25 mouse cellular contexts compared by ENCODE assay signal in the genomic region with DNA sequence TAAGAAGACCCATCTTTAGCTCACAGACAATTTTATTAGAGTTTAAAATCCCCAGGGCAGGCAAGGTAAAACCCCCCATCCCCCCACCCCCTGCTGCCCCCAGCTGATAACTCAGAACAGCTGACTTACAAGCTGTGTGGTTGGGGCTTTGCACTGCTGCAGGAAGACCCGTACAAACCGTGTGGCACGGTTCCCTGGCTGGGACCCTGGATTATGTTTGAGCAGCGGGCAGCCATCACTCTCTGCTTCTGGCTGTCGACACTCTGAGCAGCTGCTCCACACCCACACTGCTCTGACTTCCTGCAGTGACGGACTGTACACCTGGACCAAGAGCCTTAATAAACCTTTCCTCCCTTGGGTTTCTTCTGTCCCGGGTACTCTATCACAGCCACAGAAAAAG. TPM values are rescaled to one million over a fixed set of nuclear protein-coding genes. Genes with fewer than 3 reads are reported as not detected.
DNase-seq lines count a peak whose midpoint lies in the region; ATAC-seq lines count a peak whose summit lies in the region.
"Had no signal": no experiment of that assay in that cellular context is flagged by ENCODE, and none has a peak within 500 bp of the region (broad histone marks: within the 10 kb centered on the region; RNA-seq: fewer than 3 reads in every experiment).

No protein-coding gene starts in this region.

- 0 out of 2 replicates have a peak, but pooled peaks have one; percentile 20 for ATAC-seq in forebrain, embryonic 12.5 days (ENCODE audit: low FRiP score)
- no peak for ATAC-seq in forebrain, embryonic 15.5 days (replicated peaks)
- ATAC-seq in embryonic facial prominence, embryonic 11.5 days (replicated peaks; ENCODE audit: insufficient number of reproducible peaks, low FRiP score, low TSS enrichment, low read depth): peak; percentile 35; the same call in 1 of the 2 replicates
- ATAC-seq in limb, embryonic 15.5 days (ENCODE audit: insufficient number of reproducible peaks, low FRiP score, low TSS enrichment, low read depth): peak; percentile 59; the same call in 1 of the 2 replicates
- ATAC-seq: forebrain, postnatal 0 days; hindbrain, embryonic 16.5 days; intestine, embryonic 15.5 days had no signal

- H3K4me3 ChIP-seq in forebrain, embryonic 12.5 days (replicated peaks): no peak overlapping the region
- H3K4me3 ChIP-seq in forebrain, embryonic 15.5 days: no peak overlapping the region
- no peak overlapping the region for H3K4me3 ChIP-seq in embryonic facial prominence, embryonic 11.5 days (ENCODE audit: low read depth, low read length)
- no peak overlapping the region for H3K4me3 ChIP-seq in limb, embryonic 15.5 days
- H3K4me3 ChIP-seq: hindbrain, embryonic 10.5 days; intestine, embryonic 15.5 days; neural tube, embryonic 12.5 days had no signal

- DNase-seq in embryonic facial prominence, embryonic 11.5 days (ENCODE audit: low spot score): no peak
- DNase-seq in forelimb bud, embryonic 11.5 days (ENCODE audit: low read depth, low spot score): peak; percentile 56
- DNase-seq in testis, postnatal 14 days (ENCODE audit: low spot score): no peak
- no peak for DNase-seq in ovary, postnatal 10 days (ENCODE audit: low spot score)
- DNase-seq: cerebellum, adult 11-12 months; cerebellum, postnatal 25 days; forebrain, postnatal 0 days; gastrocnemius, postnatal 25 days; kidney, adult 9 months; kidney, postnatal 36 days; lung, embryonic 14.5 days; midbrain, embryonic 14.5 days; retina, postnatal 1 day; right cerebral cortex, postnatal 25 days; spleen, adult 18-20 months had no signal

- no peaks in the 10 kb centered on the region for H3K27me3 ChIP-seq in forebrain, embryonic 12.5 days
- no peaks in the 10 kb centered on the region for H3K27me3 ChIP-seq in forebrain, embryonic 15.5 days
- no peaks in the 10 kb centered on the region for H3K27me3 ChIP-seq in embryonic facial prominence, embryonic 11.5 days (ENCODE audit: control insufficient read depth, insufficient read depth, low read length)
- H3K27me3 ChIP-seq in limb, embryonic 15.5 days: no peaks in the 10 kb centered on the region
- H3K27me3 ChIP-seq: intestine, embryonic 15.5 days; neural tube, embryonic 12.5 days had no signal

- H3K27ac ChIP-seq in forebrain, embryonic 12.5 days: no peak overlapping the region
- no peak overlapping the region for H3K27ac ChIP-seq in forebrain, embryonic 15.5 days (replicated peaks)
- H3K27ac ChIP-seq in embryonic facial prominence, embryonic 11.5 days (replicated peaks; ENCODE audit: low read depth, low read length): no peak overlapping the region
- no peak overlapping the region for H3K27ac ChIP-seq in limb, embryonic 15.5 days
- H3K27ac ChIP-seq: hindbrain, embryonic 10.5 days; intestine, embryonic 15.5 days; liver, embryonic 14.5 days; neural tube, embryonic 12.5 days had no signal

- H3K36me3 ChIP-seq in forebrain, embryonic 12.5 days (replicated peaks): no peaks in the 10 kb centered on the region
- H3K36me3 ChIP-seq in forebrain, embryonic 15.5 days: no peaks in the 10 kb centered on the region
- no peaks in the 10 kb centered on the region for H3K36me3 ChIP-seq in embryonic facial prominence, embryonic 11.5 days (replicated peaks; ENCODE audit: control insufficient read depth, insufficient read depth, low read depth, low read length)
- no peaks in the 10 kb centered on the region for H3K36me3 ChIP-seq in limb, embryonic 15.5 days
- H3K36me3 ChIP-seq: hindbrain, embryonic 10.5 days; intestine, embryonic 15.5 days; neural tube, embryonic 12.5 days had no signal

- H3K9me3 ChIP-seq in forebrain, embryonic 12.5 days: no peaks in the 10 kb centered on the region
- H3K9me3 ChIP-seq in forebrain, embryonic 15.5 days: no peaks in the 10 kb centered on the region
- H3K9me3 ChIP-seq in embryonic facial prominence, embryonic 11.5 days (replicated peaks; ENCODE audit: control insufficient read depth, low read length): no peaks in the 10 kb centered on the region
- no peaks in the 10 kb centered on the region for H3K9me3 ChIP-seq in limb, embryonic 15.5 days
- H3K9me3 ChIP-seq: hindbrain, embryonic 10.5 days; intestine, embryonic 15.5 days; neural tube, embryonic 12.5 days had no signal

- H3K4me1 ChIP-seq in forebrain, embryonic 12.5 days: 0 out of 2 replicates have a peak, but pooled peaks cover 5% of the 10 kb centered on the region
- no peaks in the 10 kb centered on the region for H3K4me1 ChIP-seq in forebrain, embryonic 15.5 days
- H3K4me1 ChIP-seq in embryonic facial prominence, embryonic 11.5 days (ENCODE audit: control insufficient read depth, insufficient read depth, low read length): no peaks in the 10 kb centered on the region
- no peaks in the 10 kb centered on the region; the same call in 1 of the 2 replicates for H3K4me1 ChIP-seq in limb, embryonic 15.5 days
- H3K4me1 ChIP-seq: intestine, embryonic 15.5 days; neural tube, embryonic 12.5 days had no signal

- 67% methylated on average over 7 of the region's 7 CpGs for WGBS in forebrain, embryonic 12.5 days
- WGBS in forebrain, embryonic 15.5 days: 42% methylated on average over 7 of the region's 7 CpGs
- 25% methylated on average over 7 of the region's 7 CpGs for WGBS in embryonic facial prominence, embryonic 11.5 days
- 21% methylated on average over 7 of the region's 7 CpGs for WGBS in limb, embryonic 15.5 days

- no peak overlapping the region for H3K4me2 ChIP-seq in forebrain, embryonic 12.5 days
- H3K4me2 ChIP-seq in forebrain, embryonic 15.5 days (replicated peaks): no peak overlapping the region
- no peak overlapping the region for H3K4me2 ChIP-seq in embryonic facial prominence, embryonic 11.5 days (ENCODE audit: low read depth, low read length)
- no peak overlapping the region for H3K4me2 ChIP-seq in limb, embryonic 15.5 days
- H3K4me2 ChIP-seq: heart, embryonic 11.5 days; intestine, embryonic 15.5 days; lung, embryonic 14.5 days; neural tube, embryonic 12.5 days had no signal

- H3K9ac ChIP-seq in forebrain, embryonic 12.5 days: no peak overlapping the region
- H3K9ac ChIP-seq in forebrain, embryonic 15.5 days (replicated peaks): no peak overlapping the region
- H3K9ac ChIP-seq in embryonic facial prominence, embryonic 11.5 days (replicated peaks; ENCODE audit: low read length): no peak overlapping the region
- H3K9ac ChIP-seq in limb, embryonic 15.5 days: no peak overlapping the region
- H3K9ac ChIP-seq: forebrain, postnatal 0 days; intestine, embryonic 15.5 days; liver, embryonic 14.5 days; lung, embryonic 14.5 days; neural tube, embryonic 12.5 days had no signal

RNA-seq across cellular contexts. Expression of gene Tfap2c, which starts 56.2 kb away (rescaled TPM):
- 35.0 and 35.8 TPM in 2 replicates for polyA plus RNA-seq in forebrain, embryonic 12.5 days (2016; fragmentation: Nextera tagmentation; extraction: Ambion mirVana)
- polyA plus RNA-seq in forebrain, embryonic 15.5 days (2015; fragmentation: Nextera tagmentation; extraction: Ambion mirVana): 25.6 and 30.2 TPM in 2 replicates
- polyA plus RNA-seq in embryonic facial prominence, embryonic 11.5 days (2014; fragmentation: Nextera tagmentation; extraction: Ambion mirVana): 16.5 and 17.9 TPM in 2 replicates
- polyA plus RNA-seq in limb, embryonic 15.5 days (2015; fragmentation: Nextera tagmentation; extraction: Ambion mirVana): 20.1 and 20.4 TPM in 2 replicates
- polyA plus RNA-seq: heart, postnatal 0 days; liver, embryonic 14.5 days had no signal
